Mouse (Mus musculus): ENCODE data around the gene Trappc2l. TPM values are rescaled to one million over a fixed set of nuclear protein-coding genes. Genes with fewer than 3 reads are reported as not detected.

Gene Trappc2l
- total RNA-seq, 2 experiments from 2014 or later: 75.6 to 79.9 TPM

DNA sequence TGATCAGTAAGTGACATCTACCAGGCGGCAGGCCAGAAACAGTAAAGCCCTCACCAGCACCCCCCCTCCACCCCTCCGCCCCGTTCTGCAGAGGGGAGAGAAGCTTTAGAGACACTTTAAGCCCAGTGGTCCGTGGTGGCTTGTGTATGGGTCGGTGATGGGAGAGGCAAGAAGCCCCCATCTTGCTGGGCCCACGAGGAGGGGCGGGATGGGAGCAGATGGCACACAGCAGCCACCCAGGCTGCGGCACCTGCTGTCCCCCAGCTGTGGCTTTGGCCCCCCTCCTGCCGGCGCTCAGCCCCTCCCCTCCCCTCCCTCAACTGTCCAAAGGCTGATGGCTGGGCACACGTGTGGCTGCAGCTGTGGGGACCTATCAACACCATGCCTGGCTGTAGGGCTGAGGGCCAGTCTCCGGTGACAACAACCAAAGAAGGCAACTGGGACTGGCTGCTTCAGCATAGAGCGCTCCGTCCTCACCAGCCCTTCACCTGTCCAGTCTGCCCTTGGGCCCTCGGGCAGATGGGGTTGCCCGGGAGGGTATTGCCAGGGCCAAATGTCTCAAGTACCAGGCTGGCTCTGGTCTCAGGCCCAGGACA lies 40.0 kb downstream of the Trappc2l start:
- DNase-seq (ENCODE audit: low spot score in 2 of 2): no peak

DNA sequence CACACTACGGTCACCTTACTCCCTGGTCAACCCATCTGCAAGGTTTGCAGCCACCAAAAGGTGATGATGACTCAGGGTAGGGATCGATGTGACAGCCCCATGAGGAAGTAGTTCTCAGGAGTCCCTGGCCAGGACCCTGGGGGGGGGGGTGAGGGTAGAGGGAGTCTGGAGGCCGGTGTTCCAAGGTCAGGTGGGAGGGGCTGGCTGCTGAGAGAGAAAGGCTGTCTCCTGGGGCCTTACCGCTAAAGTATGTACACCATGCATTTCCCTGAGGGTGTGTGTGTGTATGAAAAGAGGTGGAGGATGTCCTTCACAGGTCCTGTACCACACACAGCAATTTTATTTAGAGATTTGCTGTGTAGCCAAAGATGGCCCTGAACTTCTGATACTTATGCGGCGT lies 41.2 kb downstream of the Trappc2l start:
- DNase-seq (ENCODE audit: low spot score in 2 of 2): no peak

- DNase-seq (ENCODE audit: low spot score in 2 of 2): no peak
Measured at GRCm38 (mm10) chr8:122654768-122655167, 43.3 kb downstream of the Trappc2l start.

DNA sequence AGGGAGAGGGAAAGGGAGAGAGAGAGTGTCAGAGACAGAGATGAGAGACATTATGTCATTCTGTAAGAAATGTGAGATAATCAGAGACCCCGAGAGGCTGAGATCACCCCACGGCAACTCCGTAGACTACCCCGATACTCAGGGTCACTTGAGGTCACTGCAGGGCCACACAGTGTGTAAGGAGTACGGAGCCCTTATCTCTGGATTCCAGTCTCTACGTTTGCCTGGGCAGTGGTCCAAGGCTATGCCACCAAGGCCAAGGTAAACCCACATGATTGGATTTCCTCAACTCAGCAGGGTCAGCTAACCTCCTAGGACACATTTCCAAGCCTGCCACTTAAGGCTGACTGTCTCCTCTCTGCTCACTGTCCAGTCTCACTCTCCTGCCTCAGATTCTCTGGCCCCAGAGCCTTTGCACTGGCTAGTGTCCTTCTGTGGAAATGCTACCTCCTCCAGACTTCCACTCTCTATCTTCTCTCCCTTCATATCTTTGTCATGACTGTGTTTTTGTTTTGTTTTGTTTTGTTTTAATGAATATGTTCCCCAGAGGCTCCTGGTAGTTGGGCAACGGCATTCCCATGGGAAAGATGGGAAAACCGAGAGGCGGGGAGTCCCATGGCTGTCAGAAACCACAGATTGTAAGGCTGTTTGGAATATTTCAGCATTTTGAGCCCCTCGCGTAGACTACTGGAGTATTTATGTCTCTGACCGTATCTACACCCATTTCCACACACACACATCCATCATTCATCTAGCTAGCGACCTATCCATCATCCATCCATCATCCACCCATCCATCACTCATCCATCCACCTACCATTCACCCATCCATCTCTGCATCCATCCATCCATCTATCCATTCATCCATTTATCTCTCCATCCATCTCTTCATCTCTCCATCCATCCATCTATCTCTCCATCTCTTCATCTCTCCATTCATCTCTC lies 44.9 kb downstream of the Trappc2l start:
- DNase-seq (ENCODE audit: low spot score in 2 of 2): no peak

GRCm38 (mm10) chr8:122658149-122658806 lies 46.8 kb downstream of the Trappc2l start:
- no peak for DNase-seq (ENCODE audit: low spot score in 2 of 2)

GRCm38 (mm10) chr8:122658807-122659160 lies 47.3 kb downstream of the Trappc2l start:
- DNase-seq (ENCODE audit: low spot score in 2 of 2): no peak

GRCm38 (mm10) chr8:122660022-122660421 lies 48.6 kb downstream of the Trappc2l start:
- DNase-seq (ENCODE audit: low spot score in 2 of 2): peak in 1 of 2 experiments; percentile 44

DNA sequence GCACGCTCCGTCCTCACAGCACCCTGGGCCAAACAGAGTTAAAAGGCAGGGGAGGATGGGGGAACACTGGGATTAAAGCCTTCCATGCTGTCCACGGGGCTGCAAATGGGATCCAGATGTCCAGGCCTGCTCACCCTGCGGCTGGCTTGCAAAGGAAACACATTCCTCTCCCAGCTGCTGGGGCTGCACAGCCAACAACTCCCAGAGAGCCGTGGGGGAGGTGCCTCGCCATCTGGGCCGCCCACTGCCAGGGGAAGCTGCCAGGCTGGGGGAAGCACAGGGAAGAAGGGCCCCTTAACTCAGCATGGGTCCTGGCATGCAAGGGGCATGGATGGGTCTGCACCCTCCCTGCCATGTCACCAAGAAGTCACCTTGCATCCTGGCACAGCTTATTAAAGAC lies 49.7 kb downstream of the Trappc2l start:
- peak; percentile 82 to 83 for DNase-seq (ENCODE audit: low spot score in 2 of 2)

- DNase-seq (ENCODE audit: low spot score in 2 of 2): no peak
Measured at GRCm38 (mm10) chr8:122661894-122662293, 50.5 kb downstream of the Trappc2l start.

- DNase-seq (ENCODE audit: low spot score in 2 of 2): no peak
Measured at GRCm38 (mm10) chr8:122663106-122663505, 51.7 kb downstream of the Trappc2l start.

GRCm38 (mm10) chr8:122663670-122664069 lies 52.2 kb downstream of the Trappc2l start:
- no peak for DNase-seq (ENCODE audit: low spot score in 2 of 2)

GRCm38 (mm10) chr8:122665221-122665620 lies 53.8 kb downstream of the Trappc2l start:
- peak; percentile 40 to 50 for DNase-seq (ENCODE audit: low spot score in 2 of 2)

- peak; percentile 66 to 73 for DNase-seq (ENCODE audit: low spot score in 2 of 2)
Measured at GRCm38 (mm10) chr8:122665667-122666316, 54.4 kb downstream of the Trappc2l start.

Small RNAs within 50 kb of the gene (microRNA-seq; reads per million reads assigned to microRNA genes)
- gene Mir6396: 0 reads per million in 2 experiments

Other genes starting within 250 kb of the Trappc2l start
- 10 to 100 TPM; 37.4 TPM for gene Zc3h18, start 235.0 kb upstream of the Trappc2l start, total RNA-seq (2021)
- gene Il17c, start 189.6 kb upstream of the Trappc2l start, total RNA-seq (2021): not detected
- gene Cyba, start 178.7 kb upstream of the Trappc2l start, total RNA-seq (2021): 10 to 100 TPM; 11.6 to 12.8 TPM
- gene Mvd, start 168.2 kb upstream of the Trappc2l start, total RNA-seq (2021): 10 to 100 TPM; 50.9 to 56.4 TPM
- gene Snai3, start 150.9 kb upstream of the Trappc2l start, total RNA-seq (2021): not detected
- gene Rnf166, start 135.6 kb upstream of the Trappc2l start, total RNA-seq (2021): 10 to 100 TPM; 19.7 to 23.5 TPM
- gene Ctu2, start 135.5 kb upstream of the Trappc2l start, total RNA-seq (2021): 10 to 100 TPM; 35.1 to 36.0 TPM
- 1 to 10 TPM; 8.2 to 8.9 TPM for gene Piezo1, start 60.3 kb upstream of the Trappc2l start, total RNA-seq (2021)
- 1 to 10 TPM; 3.0 to 5.0 TPM for gene Cdt1, start 43.6 kb upstream of the Trappc2l start, total RNA-seq (2021)
- 10 to 100 TPM; 91.6 to 94.0 TPM for gene Aprt, start 34.7 kb upstream of the Trappc2l start, total RNA-seq (2021)
- 10 to 100 TPM; 10.6 to 10.7 TPM for gene Galns, start 177 bp upstream of the Trappc2l start, total RNA-seq (2021)
- not detected for gene Pabpn1l, start 11.1 kb downstream of the Trappc2l start, total RNA-seq (2021)
- 10 to 100 TPM; 23.4 to 25.7 TPM for gene Cbfa2t3, start 87.5 kb downstream of the Trappc2l start, total RNA-seq (2021)
- gene Acsf3, start 163.8 kb downstream of the Trappc2l start, total RNA-seq (2021): 10 to 100 TPM; 15.7 to 16.3 TPM
- gene Cdh15, start 236.3 kb downstream of the Trappc2l start, total RNA-seq (2021): 1 to 10 TPM; 1.5 TPM